Mouse (Mus musculus): Measurements from ENCODE around the gene Glcci1.

DNA sequence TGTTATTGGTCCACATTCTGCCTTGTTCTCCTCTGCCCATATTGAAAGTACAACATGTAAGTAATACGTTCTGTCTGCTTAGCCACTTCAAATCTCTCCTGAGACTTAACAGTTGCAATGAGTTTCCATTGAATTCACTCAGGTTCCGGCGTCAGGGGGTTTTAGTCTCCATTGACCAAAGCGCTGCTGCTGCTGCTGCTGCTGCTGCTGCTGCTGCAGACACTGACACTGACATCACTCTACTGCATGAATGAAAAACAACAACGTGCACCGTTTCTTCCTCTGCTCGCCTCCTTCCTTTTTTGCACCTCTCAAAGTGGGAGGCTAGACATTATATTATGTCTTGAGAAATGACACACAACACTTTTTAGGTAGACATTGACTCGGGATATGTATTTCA is 3.0 kb downstream of the Glcci1 start:
- TF ChIP-seq CTCF (IDR thresholded peaks at IDR 0.05; ENCODE audit: borderline replicate concordance, insufficient read depth, low read depth, low read length): no peak
- no peak for TF ChIP-seq POLR2A (IDR thresholded peaks at IDR 0.05; ENCODE audit: borderline replicate concordance, insufficient read depth, low read length)
